Mouse (Mus musculus) lung, adult 2 months (tissue): ENCODE results near the gene H2-T24.

ENCODE experiments used
- CTCF ChIP-seq: fragments of 200-500 bp; IDR thresholded peaks from 2 replicates; pipeline ENCODE4 v1.5.1; 2011; ENCODE audit warnings: mild to moderate bottlenecking, low read length, control low read depth; ENCODE audit not compliant: insufficient read depth
- POLR2A ChIP-seq: fragments of 200-500 bp; IDR thresholded peaks from 2 replicates; pipeline ENCODE4 v1.6.1; 2011; ENCODE audit warnings: low read depth, mild to moderate bottlenecking, control low read depth, low read length, borderline replicate concordance; ENCODE audit errors: extremely low read depth

DNA sequence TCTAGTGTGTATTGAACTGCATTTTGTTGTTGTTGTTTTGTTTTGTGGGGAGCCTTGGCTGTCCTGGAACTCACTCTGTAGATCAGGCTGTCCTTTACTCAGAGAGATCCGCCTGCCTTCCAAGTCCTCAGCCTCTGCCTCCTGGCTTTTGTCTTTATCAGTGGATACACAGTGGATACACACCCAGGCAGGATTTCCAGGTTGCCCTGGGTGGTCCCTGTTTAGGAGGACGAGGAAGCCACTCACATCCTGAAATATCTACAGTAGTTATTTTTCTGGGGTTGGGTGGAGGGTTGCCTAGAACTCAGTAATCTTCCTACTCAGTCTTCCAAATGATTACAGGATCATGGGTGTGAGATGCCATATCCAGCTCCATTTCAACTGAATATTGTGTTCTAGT, 1.4 kb downstream of the H2-T24 start:
- TF ChIP-seq POLR2A (no peak), CTCF (no peak)
